Mouse (Mus musculus): Measurements from ENCODE around the gene Jhy. TPM values are rescaled to one million over a fixed set of nuclear protein-coding genes. Genes with fewer than 3 reads are reported as not detected.

The Jhy gene
- polyA plus RNA-seq (2015; fragmentation: Nextera tagmentation; extraction: Ambion mirVana) = 0.97 and 1.1 TPM in 2 replicates

DNA sequence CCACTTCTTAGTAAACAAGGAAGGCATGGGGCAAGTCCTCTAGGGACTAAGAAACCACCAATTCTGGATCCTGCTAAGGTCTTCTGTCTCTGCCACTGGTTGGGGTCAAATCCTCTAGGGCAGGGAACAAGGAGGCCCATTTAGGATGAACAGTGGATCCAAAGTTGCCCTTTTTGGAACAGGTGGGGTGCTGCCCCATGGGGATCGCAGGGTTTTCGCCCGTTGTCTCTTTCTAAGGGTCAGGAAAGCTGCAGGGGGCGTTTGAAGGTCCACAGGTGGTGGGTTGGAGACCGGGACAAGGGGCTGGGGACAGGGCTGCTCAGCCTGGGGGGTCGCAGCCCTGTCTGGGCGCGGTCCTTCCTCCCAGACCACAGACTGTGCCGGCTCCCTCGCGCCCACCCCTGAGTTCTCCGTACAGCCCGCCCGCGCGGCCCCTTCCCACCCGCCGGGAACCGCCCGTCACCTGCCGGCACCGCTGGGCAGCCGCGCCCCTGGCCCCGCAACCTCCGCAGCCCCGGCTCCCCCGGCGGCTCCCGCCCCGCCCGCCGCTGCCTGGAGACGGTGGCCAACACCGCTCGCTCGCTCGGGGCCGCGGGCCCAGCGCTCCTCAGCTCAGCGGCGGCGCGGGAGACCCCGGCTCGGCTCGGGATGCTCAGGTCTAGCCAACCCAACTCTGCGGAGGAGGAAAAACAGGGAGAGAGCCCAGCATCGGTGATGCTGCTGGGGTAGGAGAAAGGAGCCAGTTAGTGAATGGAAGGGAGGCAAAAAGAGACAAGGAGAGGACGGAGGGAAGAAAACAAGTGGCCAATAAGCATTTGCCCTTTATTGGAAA is at the start of gene Jhy:
Gene Jhy, minus strand, starts transcription at position 533 of the 832 bp plus-strand sequence.
- H3K9ac ChIP-seq = peak within 1 kb of the TSS; percentile 67
- H3K9me3 ChIP-seq = no peaks in the 10 kb centered on the region
- peak within 1 kb of the TSS; percentile 51; the same call in 1 of the 2 replicates for H3K27ac ChIP-seq
- H3K27me3 ChIP-seq (replicated peaks) = 0 out of 2 replicates have a peak, but pooled peaks cover 12% of the 10 kb centered on the region
- peak within 1 kb of the TSS; percentile 94 for H3K4me2 ChIP-seq
- 1% methylated on average over 48 of the region's 51 CpGs for WGBS
- ATAC-seq (replicated peaks) = peak; percentile 89
- no peaks in the 10 kb centered on the region for H3K36me3 ChIP-seq (replicated peaks)
- H3K4me3 ChIP-seq = peak within 1 kb of the TSS; percentile 57
- peaks cover 12% of the 10 kb centered on the region for H3K4me1 ChIP-seq

DNA sequence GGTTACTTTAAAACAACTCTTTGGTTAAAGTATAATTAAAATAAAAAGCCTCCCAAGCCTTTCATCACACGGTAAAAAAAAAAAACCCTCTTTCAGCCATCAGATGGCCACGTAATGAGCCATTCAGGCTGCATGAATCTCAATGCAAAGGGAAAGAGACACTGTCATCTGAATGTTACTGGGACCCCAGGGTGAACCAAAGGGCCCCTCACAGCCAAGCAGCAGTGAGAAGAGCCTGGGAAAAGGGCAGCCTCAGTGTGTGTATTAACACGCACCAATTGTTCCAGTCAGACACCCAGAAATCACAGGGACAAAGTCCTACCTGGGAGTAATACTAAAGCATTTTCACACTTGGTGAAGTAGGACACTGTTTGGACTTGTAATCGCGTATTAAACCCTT is 48.5 kb upstream of the Jhy start:
- no peak overlapping the region for H3K4me3 ChIP-seq
- 0 out of 2 replicates have a peak overlapping the region, but pooled peaks have one; percentile 21 for H3K4me2 ChIP-seq
- 37% methylated on average over 5 of the region's 5 CpGs for WGBS
- H3K36me3 ChIP-seq (replicated peaks) = peaks cover 3% of the 10 kb centered on the region
- H3K9ac ChIP-seq = no peak overlapping the region
- no peaks in the 10 kb centered on the region for H3K9me3 ChIP-seq
- H3K27me3 ChIP-seq (replicated peaks) = no peaks in the 10 kb centered on the region
- ATAC-seq (replicated peaks) = no peak
- H3K27ac ChIP-seq = peak overlapping the region; percentile 81
- peaks cover 27% of the 10 kb centered on the region for H3K4me1 ChIP-seq

DNA sequence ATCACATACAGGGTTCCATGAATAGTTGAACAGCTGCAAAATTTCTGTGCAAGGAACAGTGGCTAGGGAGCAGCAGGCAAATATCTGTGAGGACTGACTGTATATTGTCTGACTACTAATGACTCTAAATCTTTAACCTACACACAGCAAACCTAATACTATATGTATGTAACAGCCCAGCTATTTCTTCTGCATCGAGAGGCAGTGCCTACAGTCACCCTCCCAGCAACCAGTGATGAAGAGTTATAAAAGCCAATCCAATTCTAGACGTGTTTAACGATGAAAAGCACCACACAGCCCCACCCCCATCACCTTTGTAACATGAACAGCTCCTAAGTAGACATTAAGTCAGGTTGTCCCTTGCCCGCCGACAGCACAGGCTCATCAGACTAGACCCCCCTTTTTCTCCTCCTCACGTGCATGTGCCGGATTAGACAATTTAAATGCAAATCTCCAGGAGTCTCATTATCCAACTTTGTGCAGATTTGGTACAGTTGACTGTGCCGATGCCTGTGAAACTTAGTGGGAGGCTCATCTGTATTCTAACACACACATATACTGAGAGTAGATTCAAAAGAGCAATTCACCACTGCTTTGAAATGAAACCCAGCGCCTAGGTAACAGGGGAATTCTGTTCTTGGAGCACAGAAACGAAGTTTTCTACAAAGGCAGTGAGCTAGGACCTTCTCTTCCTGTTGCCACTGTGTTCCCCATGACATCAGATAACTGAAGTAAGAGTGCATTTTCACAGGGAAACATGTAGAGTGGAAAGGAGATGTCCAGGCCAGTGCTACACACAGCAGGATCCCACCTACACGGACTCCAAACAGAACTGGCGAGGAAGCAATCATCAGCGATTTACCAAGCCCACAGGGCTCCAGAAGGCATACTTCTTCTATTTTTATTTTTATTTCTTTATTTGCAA is 47.9 kb upstream of the Jhy start:
- Histone ChIP-seq H3K4me2 (peak overlapping the region; percentile 21; the same call in 1 of the 2 replicates), H3K27me3 (replicated peaks) (no peaks in the 10 kb centered on the region), H3K4me1 (peaks cover 27% of the 10 kb centered on the region), H3K9me3 (no peaks in the 10 kb centered on the region), H3K27ac (peak overlapping the region; percentile 81), H3K36me3 (replicated peaks) (no peaks in the 10 kb centered on the region), H3K4me3 (no peak overlapping the region), H3K9ac (no peak overlapping the region)
- 16% methylated on average over 13 of the region's 13 CpGs for WGBS
- peak; percentile 85 for ATAC-seq (replicated peaks)

DNA sequence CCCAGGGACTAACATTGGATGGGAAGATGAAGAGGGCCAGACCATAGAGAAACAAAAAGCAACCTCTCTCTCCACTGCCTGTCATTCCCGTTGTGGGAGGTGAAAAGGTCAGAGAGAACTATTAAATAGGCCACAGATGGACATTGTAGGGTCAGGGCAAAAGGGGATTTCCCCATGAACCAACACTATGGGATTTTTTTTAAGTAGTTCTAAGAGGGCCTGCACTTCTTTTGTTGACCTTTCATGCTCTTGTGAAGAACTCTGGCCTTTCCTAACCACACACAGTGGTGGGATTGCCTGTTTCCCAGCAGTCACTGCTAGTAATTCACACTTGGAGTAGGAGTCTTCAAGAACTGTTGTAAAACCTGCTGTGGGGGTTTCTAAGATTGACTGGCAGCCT is 43.9 kb upstream of the Jhy start:
- Histone ChIP-seq H3K4me1 (peaks cover 19% of the 10 kb centered on the region), H3K27ac (no peak overlapping the region), H3K9me3 (no peaks in the 10 kb centered on the region), H3K27me3 (replicated peaks) (no peaks in the 10 kb centered on the region), H3K4me3 (no peak overlapping the region), H3K4me2 (no peak overlapping the region), H3K36me3 (replicated peaks) (no peaks in the 10 kb centered on the region), H3K9ac (no peak overlapping the region)
- WGBS = 10% methylated on average over 1 of the region's 1 CpGs
- no peak for ATAC-seq (replicated peaks)

DNA sequence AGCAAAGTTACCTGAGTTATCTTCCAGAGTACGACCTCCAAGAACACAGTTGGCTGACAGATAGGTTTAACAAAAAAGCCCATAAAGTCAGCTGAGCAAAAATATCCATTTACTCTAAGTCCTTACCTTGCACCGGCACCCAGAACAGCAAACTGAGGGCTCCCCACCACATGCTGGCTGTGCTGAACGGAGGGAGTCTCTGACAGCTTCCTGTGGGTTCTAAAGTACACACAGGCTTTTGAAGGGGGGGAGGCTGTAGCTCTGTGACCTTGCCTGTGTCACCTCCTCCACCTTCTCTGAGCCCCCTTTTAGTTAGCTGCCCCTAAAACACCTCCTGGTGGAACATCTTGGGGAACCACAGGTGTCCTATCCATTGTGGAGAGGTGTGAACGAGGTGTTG is 40.5 kb upstream of the Jhy start, which contains the start of gene Crtam:
Gene Crtam, minus strand, starts transcription at position 214 of the 400 bp plus-strand sequence.
- Histone ChIP-seq H3K9me3 (no peaks in the 10 kb centered on the region), H3K4me1 (0 out of 2 replicates have a peak, but pooled peaks cover 3% of the 10 kb centered on the region), H3K9ac (no peak within 1 kb of the TSS), H3K36me3 (replicated peaks) (no peaks in the 10 kb centered on the region), H3K27ac (no peak within 1 kb of the TSS), H3K4me2 (no peak within 1 kb of the TSS), H3K27me3 (replicated peaks) (no peaks in the 10 kb centered on the region), H3K4me3 (no peak within 1 kb of the TSS)
- WGBS = 77% methylated on average over 4 of the region's 4 CpGs
- no peak for ATAC-seq (replicated peaks)

DNA sequence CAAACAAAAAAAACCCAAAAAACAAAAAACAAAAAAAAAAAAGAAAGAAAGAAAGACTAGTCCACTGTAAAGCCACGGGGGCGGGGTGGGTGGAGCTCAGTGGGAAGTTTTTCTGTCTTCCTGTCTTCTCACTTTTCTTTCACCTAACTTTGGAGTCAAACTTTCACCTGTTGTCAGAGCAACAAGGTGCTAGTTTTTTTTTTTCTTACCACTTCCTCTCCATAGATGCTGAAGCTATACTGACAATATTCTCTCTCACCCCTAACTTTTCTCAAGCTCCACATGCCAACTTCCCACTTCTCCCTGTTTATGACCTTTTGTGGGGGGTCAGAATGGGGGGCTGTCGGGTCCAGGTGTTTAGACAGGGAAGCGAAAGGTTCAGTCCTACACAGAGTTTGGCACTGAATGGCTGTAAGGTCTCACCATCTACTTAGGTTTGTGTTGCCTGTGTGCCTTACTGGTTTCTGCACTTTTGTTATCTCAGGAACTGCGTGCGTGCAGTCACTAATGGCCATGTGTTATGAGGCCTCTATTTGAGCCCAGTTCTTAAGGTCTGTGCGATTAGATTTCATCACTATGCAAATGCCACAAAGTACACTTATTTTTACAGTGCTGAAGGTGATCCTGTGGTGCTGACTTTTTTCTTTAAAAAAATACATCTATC is 33.3 kb upstream of the Jhy start:
- Histone ChIP-seq H3K9ac (no peak overlapping the region), H3K27me3 (replicated peaks) (no peaks in the 10 kb centered on the region), H3K4me2 (no peak overlapping the region), H3K36me3 (replicated peaks) (no peaks in the 10 kb centered on the region), H3K4me1 (0 out of 2 replicates have a peak, but pooled peaks cover 3% of the 10 kb centered on the region), H3K9me3 (no peaks in the 10 kb centered on the region), H3K4me3 (no peak overlapping the region), H3K27ac (no peak overlapping the region)
- no peak for ATAC-seq (replicated peaks)
- WGBS = 86% methylated on average over 7 of the region's 7 CpGs

DNA sequence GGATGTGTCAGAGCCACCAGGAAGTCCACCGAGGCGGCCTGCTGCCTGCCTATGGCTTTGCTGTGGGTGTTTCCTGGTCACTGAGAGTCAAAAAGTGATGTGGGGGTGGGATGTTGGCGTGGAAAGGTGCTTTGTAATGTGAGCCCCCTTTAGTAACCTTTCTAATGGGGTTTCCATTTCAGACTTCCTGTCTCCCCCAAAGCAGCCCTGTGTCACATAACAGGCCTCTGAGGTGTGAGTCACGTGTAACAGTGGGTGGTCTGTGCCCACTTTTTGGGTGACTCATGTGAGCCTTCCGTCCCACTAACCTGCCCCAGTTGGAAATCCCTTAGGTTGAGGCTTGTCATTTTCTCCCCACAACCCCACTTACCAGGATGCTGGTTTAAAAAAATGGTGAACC is 30.2 kb upstream of the Jhy start:
- Histone ChIP-seq H3K9ac (no peak overlapping the region), H3K27me3 (replicated peaks) (no peaks in the 10 kb centered on the region), H3K9me3 (no peaks in the 10 kb centered on the region), H3K4me3 (no peak overlapping the region), H3K36me3 (replicated peaks) (no peaks in the 10 kb centered on the region), H3K4me2 (no peak overlapping the region), H3K4me1 (peaks cover 4% of the 10 kb centered on the region), H3K27ac (no peak overlapping the region)
- ATAC-seq (replicated peaks) = no peak
- 93% methylated on average over 5 of the region's 5 CpGs for WGBS

DNA sequence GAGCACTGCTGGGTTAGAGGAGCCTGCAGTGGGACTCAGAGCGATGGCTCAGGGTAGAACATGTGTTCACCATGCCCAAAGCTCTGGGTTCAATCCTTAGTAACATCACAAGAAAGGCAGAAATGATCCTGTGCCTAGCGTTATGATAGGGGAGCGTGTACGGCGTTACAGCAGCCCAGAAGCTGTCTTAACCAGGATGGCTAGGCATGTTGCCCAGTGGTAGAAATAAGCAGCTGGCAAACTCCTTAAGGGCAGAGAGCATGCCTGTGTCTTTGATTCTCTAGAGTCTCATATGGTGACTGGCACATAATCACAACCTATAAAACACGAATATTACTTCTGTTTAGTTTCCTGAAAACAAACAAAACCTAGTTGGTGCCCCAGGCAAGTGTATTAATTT is 27.6 kb upstream of the Jhy start:
- 79% methylated on average over 6 of the region's 6 CpGs for WGBS
- Histone ChIP-seq H3K9ac (no peak overlapping the region), H3K36me3 (replicated peaks) (no peaks in the 10 kb centered on the region), H3K27me3 (replicated peaks) (no peaks in the 10 kb centered on the region), H3K4me3 (no peak overlapping the region), H3K9me3 (no peaks in the 10 kb centered on the region), H3K4me1 (peaks cover 4% of the 10 kb centered on the region), H3K4me2 (no peak overlapping the region), H3K27ac (no peak overlapping the region)
- no peak for ATAC-seq (replicated peaks)

DNA sequence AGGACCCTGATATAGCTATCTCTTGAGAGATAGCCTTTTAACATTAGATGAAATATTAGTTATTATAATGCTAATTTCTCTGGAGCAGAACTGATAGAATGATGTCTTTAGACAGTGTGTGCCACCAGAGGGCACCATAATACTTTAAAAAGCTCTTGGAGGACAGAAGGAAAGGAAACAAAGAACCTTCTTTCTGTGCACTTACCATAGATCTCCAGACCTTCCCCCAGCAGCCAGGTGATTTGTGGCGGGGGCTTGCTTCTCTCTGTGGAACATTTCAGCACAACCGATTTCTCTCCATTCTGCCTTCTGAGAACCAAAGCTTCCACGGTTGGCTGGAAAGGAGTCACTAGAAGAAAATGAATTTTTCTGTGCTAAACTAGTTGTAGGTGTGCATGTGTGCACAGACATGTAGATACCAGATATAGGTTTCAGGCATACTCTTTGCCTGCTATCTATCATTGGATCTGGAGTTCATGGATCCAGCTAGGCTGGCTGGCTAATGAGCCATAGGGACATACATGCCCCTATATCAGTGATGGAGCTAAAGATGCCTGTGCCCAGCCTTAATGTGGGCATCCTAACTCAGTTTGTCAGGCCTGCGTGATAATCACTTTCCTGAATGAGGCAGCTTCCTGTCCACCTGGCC is 26.1 kb upstream of the Jhy start:
- Histone ChIP-seq H3K9ac (peak overlapping the region; percentile 8; the same call in 1 of the 2 replicates), H3K4me1 (peaks cover 4% of the 10 kb centered on the region), H3K27ac (peak overlapping the region; percentile 31)

DNA sequence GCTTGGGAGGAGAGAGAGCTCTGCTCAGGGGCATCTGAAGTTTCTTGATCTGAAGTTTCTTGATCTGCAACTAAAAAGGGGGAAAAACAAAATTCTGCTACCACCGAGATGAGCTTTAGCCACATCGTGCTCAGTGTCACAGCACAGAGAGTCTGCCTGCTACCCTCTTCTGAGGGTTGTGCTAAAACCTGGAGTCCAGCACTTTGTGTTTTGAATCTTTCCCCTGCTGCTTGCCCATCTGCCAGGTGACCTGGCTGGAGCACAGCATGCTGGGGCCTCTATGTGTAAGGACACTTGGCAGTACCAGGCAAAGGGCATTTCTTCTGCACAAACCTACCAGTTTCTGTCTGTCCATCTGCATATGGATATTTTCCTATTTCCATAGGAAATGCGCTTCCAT is 20.4 kb upstream of the Jhy start:
- 79% methylated on average over 3 of the region's 3 CpGs for WGBS
- Histone ChIP-seq H3K9me3 (no peaks in the 10 kb centered on the region), H3K4me3 (no peak overlapping the region), H3K9ac (no peak overlapping the region), H3K4me2 (no peak overlapping the region), H3K27me3 (replicated peaks) (no peaks in the 10 kb centered on the region), H3K27ac (no peak overlapping the region), H3K36me3 (replicated peaks) (no peaks in the 10 kb centered on the region), H3K4me1 (no peaks in the 10 kb centered on the region)
- no peak for ATAC-seq (replicated peaks)

More for the DNA sequence above, 26.1 kb upstream of the Jhy start:
- Histone ChIP-seq H3K36me3 (replicated peaks) (no peaks in the 10 kb centered on the region), H3K4me3 (no peak overlapping the region), H3K4me2 (no peak overlapping the region), H3K9me3 (no peaks in the 10 kb centered on the region), H3K27me3 (replicated peaks) (no peaks in the 10 kb centered on the region)
- peak; percentile 85 for ATAC-seq (replicated peaks)
- WGBS = 37% methylated on average over 4 of the region's 4 CpGs

DNA sequence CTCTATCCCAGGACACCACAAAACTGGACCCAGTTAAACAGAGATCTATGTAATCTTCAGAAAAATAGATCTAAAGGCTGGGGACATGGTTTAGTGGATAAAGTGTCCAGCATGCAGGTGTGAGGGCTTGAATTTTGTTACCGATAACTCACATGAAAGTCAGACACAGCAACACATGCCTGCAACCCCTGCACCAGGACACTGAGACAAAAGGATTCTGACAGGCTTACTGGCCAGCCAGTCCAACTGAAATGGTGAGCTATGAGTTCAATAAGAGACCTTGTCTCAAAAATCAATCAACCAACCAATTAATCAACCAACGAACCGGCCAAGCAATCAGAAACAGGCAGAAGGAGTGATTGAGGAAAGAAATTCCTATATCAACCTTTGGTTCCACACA is 19.8 kb upstream of the Jhy start:
- Histone ChIP-seq H3K4me3 (no peak overlapping the region), H3K9ac (no peak overlapping the region), H3K36me3 (replicated peaks) (no peaks in the 10 kb centered on the region), H3K4me1 (no peaks in the 10 kb centered on the region), H3K27ac (no peak overlapping the region), H3K9me3 (no peaks in the 10 kb centered on the region), H3K27me3 (replicated peaks) (no peaks in the 10 kb centered on the region), H3K4me2 (no peak overlapping the region)
- 85% methylated on average over 3 of the region's 3 CpGs for WGBS
- ATAC-seq (replicated peaks) = no peak
